Mouse (Mus musculus): ENCODE measurements around the gene Nup160. TPM values are rescaled to one million over a fixed set of nuclear protein-coding genes. Genes with fewer than 3 reads are reported as not detected.

The Nup160 gene
- polyA plus RNA-seq, 1 experiment = 15.1 TPM

- no peaks in the 10 kb centered on the region for H3K27me3 ChIP-seq (ENCODE audit: control insufficient read depth, insufficient read depth, insufficient read length)
- H3K36me3 ChIP-seq (ENCODE audit: control insufficient read depth, insufficient read depth) = no peaks in the 10 kb centered on the region
- H3K79me2 ChIP-seq (ENCODE audit: control insufficient read depth, insufficient read depth) = no peaks in the 10 kb centered on the region
- no peak overlapping the region for H3ac ChIP-seq (ENCODE audit: control insufficient read depth, insufficient read length, low read depth)
- H3K4me3 ChIP-seq (ENCODE audit: insufficient read depth, poor library complexity, severe bottlenecking) = no peak overlapping the region
- TF ChIP-seq MYOD1 (IDR thresholded peaks at IDR 0.05; ENCODE audit: control insufficient read depth, insufficient read length, low read depth) = no peak
- no peak for TF ChIP-seq CEBPB (IDR thresholded peaks at IDR 0.05; ENCODE audit: low read depth)
- no peak for TF ChIP-seq MYOG (IDR thresholded peaks at IDR 0.05; ENCODE audit: control insufficient read depth, extremely low read depth, insufficient read length)
- no peak for TF ChIP-seq USF1 (IDR thresholded peaks at IDR 0.05; ENCODE audit: low read depth)
- TF ChIP-seq CTCF (IDR thresholded peaks at IDR 0.05; ENCODE audit: control insufficient read depth, insufficient read depth, insufficient read length) = no peak
- no peak for TF ChIP-seq FOSL1 (IDR thresholded peaks at IDR 0.05; ENCODE audit: insufficient read depth, low read length, poor library complexity, severe bottlenecking)
- TF ChIP-seq MAX (IDR thresholded peaks at IDR 0.05) = no peak
- H3K79me3 ChIP-seq (ENCODE audit: low read depth) = no peaks in the 10 kb centered on the region
Measured at GRCm38 (mm10) chr2:90641710-90642039, 35.3 kb upstream of the Nup160 start.

- Histone ChIP-seq H3K79me3 (ENCODE audit: low read depth) (no peaks in the 10 kb centered on the region), H3K27me3 (ENCODE audit: control insufficient read depth, insufficient read depth, insufficient read length) (no peaks in the 10 kb centered on the region), H3ac (ENCODE audit: control insufficient read depth, insufficient read length, low read depth) (no peak overlapping the region), H3K36me3 (ENCODE audit: control insufficient read depth, insufficient read depth) (no peaks in the 10 kb centered on the region), H3K79me2 (ENCODE audit: control insufficient read depth, insufficient read depth) (no peaks in the 10 kb centered on the region), H3K4me3 (ENCODE audit: insufficient read depth, poor library complexity, severe bottlenecking) (no peak overlapping the region)
- no peak for TF ChIP-seq FOSL1 (IDR thresholded peaks at IDR 0.05; ENCODE audit: insufficient read depth, low read length, poor library complexity, severe bottlenecking)
- no peak for TF ChIP-seq MYOD1 (IDR thresholded peaks at IDR 0.05; ENCODE audit: control insufficient read depth, insufficient read length, low read depth)
- no peak for TF ChIP-seq MAX (IDR thresholded peaks at IDR 0.05)
- no peak for TF ChIP-seq CEBPB (IDR thresholded peaks at IDR 0.05; ENCODE audit: low read depth)
- no peak for TF ChIP-seq MYOG (IDR thresholded peaks at IDR 0.05; ENCODE audit: control insufficient read depth, extremely low read depth, insufficient read length)
- no peak for TF ChIP-seq CTCF (IDR thresholded peaks at IDR 0.05; ENCODE audit: control insufficient read depth, insufficient read depth, insufficient read length)
- TF ChIP-seq USF1 (IDR thresholded peaks at IDR 0.05; ENCODE audit: low read depth) = no peak
Measured at GRCm38 (mm10) chr2:90647084-90647483, 29.9 kb upstream of the Nup160 start.

GRCm38 (mm10) chr2:90649405-90649804 lies 27.6 kb upstream of the Nup160 start:
- no peaks in the 10 kb centered on the region for H3K79me3 ChIP-seq (ENCODE audit: low read depth)

GRCm38 (mm10) chr2:90649965-90650364 lies 27.1 kb upstream of the Nup160 start:
- TF ChIP-seq FOSL1 (IDR thresholded peaks at IDR 0.05; ENCODE audit: insufficient read depth, low read length, poor library complexity, severe bottlenecking) = no peak
- no peak for TF ChIP-seq MYOG (IDR thresholded peaks at IDR 0.05; ENCODE audit: control insufficient read depth, extremely low read depth, insufficient read length)
- TF ChIP-seq USF1 (IDR thresholded peaks at IDR 0.05; ENCODE audit: low read depth) = no peak
- TF ChIP-seq MYOD1 (IDR thresholded peaks at IDR 0.05; ENCODE audit: control insufficient read depth, insufficient read length, low read depth) = no peak
- no peak for TF ChIP-seq CEBPB (IDR thresholded peaks at IDR 0.05; ENCODE audit: low read depth)
- TF ChIP-seq CTCF (IDR thresholded peaks at IDR 0.05; ENCODE audit: control insufficient read depth, insufficient read depth, insufficient read length) = no peak
- TF ChIP-seq MAX (IDR thresholded peaks at IDR 0.05) = no peak
- Histone ChIP-seq H3K79me2 (ENCODE audit: control insufficient read depth, insufficient read depth) (no peaks in the 10 kb centered on the region), H3K79me3 (ENCODE audit: low read depth) (no peaks in the 10 kb centered on the region), H3K36me3 (ENCODE audit: control insufficient read depth, insufficient read depth) (no peaks in the 10 kb centered on the region), H3K4me3 (ENCODE audit: insufficient read depth, poor library complexity, severe bottlenecking) (no peak overlapping the region), H3ac (ENCODE audit: control insufficient read depth, insufficient read length, low read depth) (no peak overlapping the region), H3K27me3 (ENCODE audit: control insufficient read depth, insufficient read depth, insufficient read length) (no peaks in the 10 kb centered on the region)

More at GRCm38 (mm10) chr2:90649405-90649804, 27.6 kb upstream of the Nup160 start:
- H3K79me2 ChIP-seq (ENCODE audit: control insufficient read depth, insufficient read depth) = no peaks in the 10 kb centered on the region
- H3K36me3 ChIP-seq (ENCODE audit: control insufficient read depth, insufficient read depth) = no peaks in the 10 kb centered on the region
- no peak overlapping the region for H3K4me3 ChIP-seq (ENCODE audit: insufficient read depth, poor library complexity, severe bottlenecking)
- no peak overlapping the region for H3ac ChIP-seq (ENCODE audit: control insufficient read depth, insufficient read length, low read depth)
- no peaks in the 10 kb centered on the region for H3K27me3 ChIP-seq (ENCODE audit: control insufficient read depth, insufficient read depth, insufficient read length)
- TF ChIP-seq CTCF (IDR thresholded peaks at IDR 0.05; ENCODE audit: control insufficient read depth, insufficient read depth, insufficient read length) (no peak), USF1 (IDR thresholded peaks at IDR 0.05; ENCODE audit: low read depth) (no peak), MAX (IDR thresholded peaks at IDR 0.05) (no peak), MYOD1 (IDR thresholded peaks at IDR 0.05; ENCODE audit: control insufficient read depth, insufficient read length, low read depth) (no peak), CEBPB (IDR thresholded peaks at IDR 0.05; ENCODE audit: low read depth) (no peak), FOSL1 (IDR thresholded peaks at IDR 0.05; ENCODE audit: insufficient read depth, low read length, poor library complexity, severe bottlenecking) (no peak), MYOG (IDR thresholded peaks at IDR 0.05; ENCODE audit: control insufficient read depth, extremely low read depth, insufficient read length) (no peak)

GRCm38 (mm10) chr2:90652101-90652500 lies 24.9 kb upstream of the Nup160 start:
- Histone ChIP-seq H3K79me2 (ENCODE audit: control insufficient read depth, insufficient read depth) (no peaks in the 10 kb centered on the region), H3K79me3 (ENCODE audit: low read depth) (no peaks in the 10 kb centered on the region), H3K36me3 (ENCODE audit: control insufficient read depth, insufficient read depth) (no peaks in the 10 kb centered on the region), H3ac (ENCODE audit: control insufficient read depth, insufficient read length, low read depth) (no peak overlapping the region), H3K4me3 (ENCODE audit: insufficient read depth, poor library complexity, severe bottlenecking) (no peak overlapping the region), H3K27me3 (ENCODE audit: control insufficient read depth, insufficient read depth, insufficient read length) (no peaks in the 10 kb centered on the region)
- TF ChIP-seq CEBPB (IDR thresholded peaks at IDR 0.05; ENCODE audit: low read depth) (no peak), USF1 (IDR thresholded peaks at IDR 0.05; ENCODE audit: low read depth) (no peak), MYOD1 (IDR thresholded peaks at IDR 0.05; ENCODE audit: control insufficient read depth, insufficient read length, low read depth) (no peak), MYOG (IDR thresholded peaks at IDR 0.05; ENCODE audit: control insufficient read depth, extremely low read depth, insufficient read length) (no peak), CTCF (IDR thresholded peaks at IDR 0.05; ENCODE audit: control insufficient read depth, insufficient read depth, insufficient read length) (no peak), MAX (IDR thresholded peaks at IDR 0.05) (no peak), FOSL1 (IDR thresholded peaks at IDR 0.05; ENCODE audit: insufficient read depth, low read length, poor library complexity, severe bottlenecking) (no peak)

- H3K79me2 ChIP-seq (ENCODE audit: control insufficient read depth, insufficient read depth) = no peaks in the 10 kb centered on the region
- H3K36me3 ChIP-seq (ENCODE audit: control insufficient read depth, insufficient read depth) = no peaks in the 10 kb centered on the region
- H3K27me3 ChIP-seq (ENCODE audit: control insufficient read depth, insufficient read depth, insufficient read length) = no peaks in the 10 kb centered on the region
- no peak overlapping the region for H3K4me3 ChIP-seq (ENCODE audit: insufficient read depth, poor library complexity, severe bottlenecking)
- TF ChIP-seq MYOD1 (IDR thresholded peaks at IDR 0.05; ENCODE audit: control insufficient read depth, insufficient read length, low read depth) (no peak), USF1 (IDR thresholded peaks at IDR 0.05; ENCODE audit: low read depth) (no peak), FOSL1 (IDR thresholded peaks at IDR 0.05; ENCODE audit: insufficient read depth, low read length, poor library complexity, severe bottlenecking) (no peak), MYOG (IDR thresholded peaks at IDR 0.05; ENCODE audit: control insufficient read depth, extremely low read depth, insufficient read length) (no peak), CEBPB (IDR thresholded peaks at IDR 0.05; ENCODE audit: low read depth) (no peak), CTCF (IDR thresholded peaks at IDR 0.05; ENCODE audit: control insufficient read depth, insufficient read depth, insufficient read length) (no peak), MAX (IDR thresholded peaks at IDR 0.05) (no peak)
- H3ac ChIP-seq (ENCODE audit: control insufficient read depth, insufficient read length, low read depth) = no peak overlapping the region
- no peaks in the 10 kb centered on the region for H3K79me3 ChIP-seq (ENCODE audit: low read depth)
Measured at GRCm38 (mm10) chr2:90652993-90653392, 24.0 kb upstream of the Nup160 start.
